ENCODE assay signal across 7 mouse cellular contexts in genomic region chr19:16168192-16168591, GRCm38 (mm10). TPM values are rescaled to one million over a fixed set of nuclear protein-coding genes. Genes with fewer than 3 reads are reported as not detected.
DNase-seq lines count a peak whose midpoint lies in the region; ATAC-seq lines count a peak whose summit lies in the region.

No protein-coding gene starts in this region.

- peak; percentile 36 for DNase-seq in R1 (ENCODE audit: low read depth, low spot score)
- DNase-seq in embryo, embryonic 9.5 days (ENCODE audit: extremely low spot score), result peak; percentile 45
- DNase-seq in kidney, postnatal 14 days, result peak; percentile 74
- peak; percentile 32 for DNase-seq in yolk sac, embryonic 10.5 days (ENCODE audit: low spot score)
- DNase-seq in right cerebral cortex, postnatal 25 days, result no peak

- WGBS in heart, embryonic 16.5 days, result 49% methylated on average over 4 of the region's 4 CpGs

- H3K4me2 ChIP-seq in heart, embryonic 16.5 days (ENCODE audit: low read depth, low read length), result no peak overlapping the region

- no peaks in the 10 kb centered on the region for H3K36me3 ChIP-seq in heart, embryonic 16.5 days (ENCODE audit: control insufficient read depth, insufficient read depth)

- H3K9me3 ChIP-seq in heart, embryonic 16.5 days (replicated peaks; ENCODE audit: control insufficient read depth, low read length), result no peaks in the 10 kb centered on the region

- no peak overlapping the region for H3K4me3 ChIP-seq in heart, embryonic 16.5 days (ENCODE audit: low read length)

- no peak; the same call in 1 of the 2 replicates for ATAC-seq in heart, embryonic 16.5 days (replicated peaks; ENCODE audit: extremely low read depth, insufficient read depth, low FRiP score)
- ATAC-seq in megakaryocyte, adult 5-6 weeks (ENCODE audit: poor library complexity, severe bottlenecking), result 0 out of 2 replicates have a peak, but pooled peaks have one; percentile 27

- no peaks in the 10 kb centered on the region for H3K27me3 ChIP-seq in heart, embryonic 16.5 days (ENCODE audit: control insufficient read depth, insufficient read depth, low read length)

- H3K9ac ChIP-seq in heart, embryonic 16.5 days (ENCODE audit: low read length), result no peak overlapping the region

- H3K4me1 ChIP-seq in heart, embryonic 16.5 days (ENCODE audit: control insufficient read depth, insufficient read depth, low read length), result peaks cover 37% of the 10 kb centered on the region

- H3K27ac ChIP-seq in heart, embryonic 16.5 days (ENCODE audit: low read length), result peak overlapping the region; percentile 88

RNA-seq across cellular contexts. Expression of gene Gnaq, which starts 35.6 kb away (rescaled TPM):
- polyA plus RNA-seq in heart, embryonic 16.5 days (2015; fragmentation: Nextera tagmentation; extraction: Ambion mirVana), result 17.9 and 20.5 TPM in 2 replicates
- total RNA-seq in megakaryocyte, adult 5-6 weeks (2015), result 24.9 and 28.3 TPM in 2 replicates
- total RNA-seq in megakaryocyte, adult 5-6 weeks (2017), result 17.8 and 25.3 TPM in 2 replicates
